Mouse (Mus musculus) intestine, postnatal 0 days (tissue): ENCODE data around the gene Vrk3. TPM values are rescaled to one million over a fixed set of nuclear protein-coding genes. Genes with fewer than 3 reads are reported as not detected.
"Not testable (repeated sequence)": the region's sequence is repeated elsewhere in the genome, so short reads cannot be mapped to it uniquely, and the experiment has no call there.

ENCODE experiments used
- ATAC-seq: fragments of 200-750 bp; cut with Nextera tagmentation; 2 replicates; pipeline ENCODE4 v1.8.0; 2017; ENCODE audit warnings: mild to moderate bottlenecking, moderate TSS enrichment, moderate library complexity
- H3K27ac ChIP-seq: fragments of 300-500 bp; sonication (generic); 2 replicates; pipeline ENCODE4 v1.5.1; 2014; ENCODE audit warnings: mild to moderate bottlenecking, low read depth, low read length, moderate library complexity
- H3K27me3 ChIP-seq: fragments of 300-500 bp; sonication (generic); replicated peaks from 2 replicates; pipeline ENCODE4 v1.6.1; 2014; ENCODE audit warnings: low read length, mixed read lengths; ENCODE audit not compliant: control insufficient read depth, insufficient read depth
- H3K36me3 ChIP-seq: fragments of 300-500 bp; sonication (generic); 2 replicates; pipeline ENCODE4 v1.6.1; 2014; ENCODE audit warnings: mild to moderate bottlenecking, moderate library complexity; ENCODE audit not compliant: control insufficient read depth, insufficient read depth
- H3K4me1 ChIP-seq: fragments of 300-500 bp; sonication (generic); replicated peaks from 2 replicates; pipeline ENCODE4 v1.6.1; 2014; ENCODE audit warnings: antibody characterized with exemption, low read length, mixed read lengths; ENCODE audit not compliant: control insufficient read depth, insufficient read depth
- H3K4me2 ChIP-seq: fragments of 300-500 bp; sonication (generic); replicated peaks from 2 replicates; pipeline ENCODE4 v1.6.1; 2014; ENCODE audit warnings: low read depth, mild to moderate bottlenecking, moderate library complexity
- H3K4me3 ChIP-seq: fragments of 300-500 bp; sonication (generic); 2 replicates; pipeline ENCODE4 v1.5.1; 2014; ENCODE audit warnings: low read depth, low read length
- H3K9ac ChIP-seq: fragments of 300-500 bp; sonication (generic); 2 replicates; pipeline ENCODE4 v1.6.1; 2014; ENCODE audit warnings: mild to moderate bottlenecking, low read depth, low read length
- H3K9me3 ChIP-seq: fragments of 300-500 bp; sonication (generic); 2 replicates; pipeline ENCODE4 v1.6.1; 2016; ENCODE audit warnings: mixed run types; ENCODE audit not compliant: control insufficient read depth
- CTCF ChIP-seq: sonication (generic); IDR thresholded peaks from 2 replicates; pipeline ENCODE4 v1.5.1; 2016; ENCODE audit warnings: low read depth, mild to moderate bottlenecking, control low read depth, antibody characterized with exemption, moderate library complexity
- WGBS: fragments of 180-500 bp; shearing (Covaris S2); extraction: QIAGEN DNeasy Blood & Tissue Kit; methylation state at CpG from one replicate; pipeline ENCODE4 v1.1.7; 2014; 5-methylcytosine and 5-hydroxymethylcytosine counted together
- polyA plus RNA-seq: library from polyadenylated mRNA; unstranded; fragments of >200 nt; fragmentation: Nextera tagmentation; extraction: Ambion mirVana; gene quantifications from 2 replicates; pipeline ENCODE4 v1.2.1, GENCODE M21; 2015

Vrk3 gene
- polyA plus RNA-seq, 1 experiment from 2014 or later, result 35.1 TPM

DNA sequence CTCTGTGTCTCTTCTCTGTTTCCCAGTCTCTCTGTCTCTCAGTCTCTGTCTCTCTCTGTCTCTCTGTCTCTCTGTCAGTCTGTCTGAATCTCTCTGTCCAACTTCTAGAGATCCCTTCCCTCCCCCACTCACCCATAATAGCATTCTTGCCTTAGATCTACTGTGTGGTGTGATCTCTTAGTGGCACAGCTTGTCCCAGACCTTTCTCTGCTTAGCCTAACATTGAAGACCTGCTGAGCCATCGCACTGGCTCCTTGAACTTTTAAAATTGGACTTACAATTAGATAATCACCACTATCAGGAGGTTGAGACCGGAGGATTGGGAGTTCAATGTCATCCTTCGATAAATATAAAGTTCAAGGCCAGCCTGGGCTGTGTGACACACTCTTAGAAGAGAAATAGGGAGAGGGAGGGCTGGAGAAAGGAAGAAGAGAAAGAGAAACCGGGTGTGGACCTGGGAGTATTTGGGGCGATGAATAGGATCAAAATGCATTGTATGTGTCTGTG is 41.0 kb upstream of the Vrk3 start:
- no peaks in the 10 kb centered on the region for H3K4me1 ChIP-seq

DNA sequence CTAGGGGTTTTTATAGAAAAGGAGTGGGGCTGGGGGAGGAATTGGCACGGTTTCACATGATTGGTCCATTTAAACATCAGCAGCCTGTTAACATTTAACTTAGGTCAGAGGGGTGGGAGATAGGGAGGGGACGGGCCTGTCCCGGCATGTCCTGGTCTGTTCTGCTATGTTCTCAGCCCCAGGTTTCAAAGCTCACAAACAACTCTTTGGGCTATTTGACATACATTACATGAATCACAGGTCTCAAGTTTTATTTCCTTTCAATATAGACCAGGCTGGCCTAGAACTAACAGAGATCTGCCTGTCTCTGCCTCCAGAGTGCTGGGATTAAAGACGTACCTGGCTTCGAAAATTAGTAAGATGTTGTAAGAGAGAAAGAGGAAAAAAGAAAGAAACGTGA is 40.1 kb upstream of the Vrk3 start:
- 87% methylated on average over 6 of the region's 6 CpGs for WGBS
- H3K9me3 ChIP-seq, ATAC-seq, H3K27me3 ChIP-seq, H3K4me1 ChIP-seq, H3K4me3 ChIP-seq, H3K27ac ChIP-seq, H3K9ac ChIP-seq, H3K36me3 ChIP-seq, H3K4me2 ChIP-seq: not testable (repeated sequence)

More for the DNA sequence above, 41.0 kb upstream of the Vrk3 start:
- Histone ChIP-seq H3K9ac (no peak overlapping the region), H3K27me3 (no peaks in the 10 kb centered on the region), H3K4me2 (no peak overlapping the region), H3K4me3 (no peak overlapping the region), H3K36me3 (no peaks in the 10 kb centered on the region), H3K27ac (no peak overlapping the region), H3K9me3 (no peaks in the 10 kb centered on the region)
- WGBS, result 81% methylated on average over 5 of the region's 5 CpGs
- no peak for TF ChIP-seq CTCF
- ATAC-seq, result no peak

DNA sequence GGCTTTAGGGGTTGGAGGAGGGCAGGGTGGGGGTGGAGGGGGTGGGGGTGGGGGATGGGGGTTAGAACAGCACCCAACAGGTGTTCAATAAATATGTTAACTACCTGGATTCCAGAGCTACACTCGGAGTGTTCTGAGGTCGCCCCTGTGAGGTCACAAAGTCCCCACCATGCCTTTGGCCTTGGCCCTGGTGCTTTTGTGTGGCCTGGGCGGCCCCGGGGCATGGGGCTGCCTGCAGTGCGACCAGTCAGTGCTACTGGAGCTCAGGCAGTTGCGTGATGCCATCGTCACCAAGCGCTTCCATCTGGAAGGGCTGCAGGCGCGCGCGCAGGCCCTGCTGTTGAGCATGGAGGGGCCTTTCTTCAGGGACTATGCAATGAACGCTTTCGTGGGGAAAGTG is 39.6 kb upstream of the Vrk3 start, which contains the start of gene Izumo2:
Izumo2 (plus strand) TSS at position 169 of the 400 bp plus-strand sequence.
- no peaks in the 10 kb centered on the region for H3K9me3 ChIP-seq
- no peaks in the 10 kb centered on the region for H3K27me3 ChIP-seq
- ATAC-seq, result no peak
- 64% methylated on average over 14 of the region's 14 CpGs for WGBS
- no peak within 1 kb of the TSS for H3K4me3 ChIP-seq
- H3K4me2 ChIP-seq, result no peak within 1 kb of the TSS
- H3K27ac ChIP-seq, result no peak within 1 kb of the TSS
- no peak within 1 kb of the TSS for H3K9ac ChIP-seq
- H3K36me3 ChIP-seq, result no peaks in the 10 kb centered on the region
- no peaks in the 10 kb centered on the region for H3K4me1 ChIP-seq
- TF ChIP-seq CTCF, result no peak

DNA sequence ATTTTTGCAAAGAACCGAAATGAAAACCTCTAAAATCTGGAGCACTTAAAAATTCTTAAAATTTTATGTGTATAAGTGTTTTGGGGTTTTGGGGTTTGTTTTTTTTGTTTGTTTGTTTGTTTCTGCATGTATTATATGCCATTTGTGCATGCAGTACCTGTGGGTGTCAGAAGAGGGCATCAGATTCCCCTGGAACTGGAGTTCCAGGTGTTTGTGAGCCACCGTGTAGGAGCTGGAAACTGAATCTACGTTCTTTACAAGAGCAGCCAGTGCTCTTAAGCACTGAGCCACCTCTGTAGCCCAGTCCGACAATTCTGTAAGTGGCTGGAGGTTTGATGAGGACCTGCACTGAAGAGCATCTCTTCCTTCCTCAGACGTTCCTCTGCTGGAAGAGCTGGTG is 38.3 kb upstream of the Vrk3 start:
- peak; percentile 9; the same call in 1 of the 2 replicates for TF ChIP-seq CTCF
- Histone ChIP-seq H3K4me3 (no peak overlapping the region), H3K27me3 (no peaks in the 10 kb centered on the region), H3K4me2 (no peak overlapping the region), H3K9ac (no peak overlapping the region), H3K9me3 (no peaks in the 10 kb centered on the region), H3K27ac (no peak overlapping the region), H3K36me3 (no peaks in the 10 kb centered on the region), H3K4me1 (no peaks in the 10 kb centered on the region)
- 86% methylated on average over 5 of the region's 5 CpGs for WGBS
- ATAC-seq, result no peak

DNA sequence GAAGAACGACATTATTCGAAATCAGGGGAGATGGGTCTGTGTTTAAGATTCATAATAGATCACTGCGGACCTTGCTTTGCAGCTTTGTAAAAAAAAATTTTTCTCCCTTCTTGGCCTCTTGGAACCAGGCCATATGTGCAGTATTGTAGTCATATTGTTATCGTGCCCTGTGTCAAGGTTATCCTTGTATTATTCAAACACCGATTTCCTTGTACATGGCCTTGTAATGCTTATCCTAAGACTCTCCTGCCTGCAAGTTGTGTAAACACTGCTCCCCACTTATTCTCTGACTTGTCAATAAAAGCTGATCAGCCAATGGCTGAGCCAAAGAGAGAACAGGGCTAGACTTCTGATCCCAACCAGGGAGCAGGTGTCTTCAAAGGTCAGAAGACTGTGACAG is 26.2 kb upstream of the Vrk3 start:
- Histone ChIP-seq H3K36me3 (no peaks in the 10 kb centered on the region), H3K4me1 (no peaks in the 10 kb centered on the region; the same call in 1 of the 2 replicates), H3K9ac (no peak overlapping the region), H3K27ac (0 out of 2 replicates have a peak overlapping the region, but pooled peaks have one; percentile 0), H3K4me3 (no peak overlapping the region), H3K9me3 (no peaks in the 10 kb centered on the region), H3K4me2 (no peak overlapping the region), H3K27me3 (no peaks in the 10 kb centered on the region)
- TF ChIP-seq CTCF, result no peak
- ATAC-seq, result peak; percentile 88
- WGBS, result 35% methylated on average over 5 of the region's 5 CpGs

DNA sequence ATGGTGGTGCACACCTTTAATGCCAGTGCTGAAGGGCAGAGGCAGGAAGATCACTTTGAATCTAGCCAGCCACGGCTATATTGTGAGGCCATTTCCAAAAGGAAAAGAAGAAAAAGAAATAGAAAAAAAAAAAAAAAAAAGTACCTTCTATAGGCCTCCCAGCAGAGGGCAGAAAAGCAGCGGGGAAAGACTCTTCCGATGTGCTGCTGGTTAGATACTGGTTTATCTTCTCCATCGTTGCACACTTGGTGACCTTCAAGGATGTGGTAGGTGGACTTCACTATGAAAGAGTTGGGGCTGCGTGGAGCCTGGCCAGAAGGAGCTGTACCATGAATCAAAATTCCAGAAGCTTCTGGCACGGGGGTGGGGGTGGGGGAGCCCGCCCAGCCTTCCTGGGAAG is 23.9 kb upstream of the Vrk3 start:
- Histone ChIP-seq H3K4me2 (no peak overlapping the region), H3K9me3 (no peaks in the 10 kb centered on the region), H3K27me3 (no peaks in the 10 kb centered on the region), H3K27ac (no peak overlapping the region), H3K4me1 (no peaks in the 10 kb centered on the region; the same call in 1 of the 2 replicates), H3K4me3 (no peak overlapping the region), H3K36me3 (no peaks in the 10 kb centered on the region), H3K9ac (no peak overlapping the region)
- TF ChIP-seq CTCF, result peak; percentile 68
- no peak for ATAC-seq
- WGBS, result 24% methylated on average over 7 of the region's 7 CpGs

DNA sequence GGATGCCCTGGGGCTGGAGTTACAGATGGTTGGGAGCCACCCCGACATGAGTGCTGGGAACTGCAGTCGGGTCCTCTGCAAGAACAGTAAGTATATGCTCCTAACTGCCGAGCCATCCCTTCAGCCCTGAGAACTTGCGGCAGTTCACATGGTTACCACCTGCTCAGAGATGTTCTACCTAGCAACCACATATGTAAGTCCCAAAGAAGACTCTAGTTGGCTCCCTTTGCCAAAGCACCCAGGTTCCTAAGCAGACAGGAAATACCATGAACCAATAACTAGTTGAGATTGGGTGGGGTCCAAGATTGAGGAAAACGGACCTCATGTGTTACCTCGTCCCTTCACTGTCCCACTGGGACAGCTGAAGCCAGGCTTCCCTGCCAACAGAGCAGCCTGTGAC is 21.9 kb upstream of the Vrk3 start:
- WGBS, result 65% methylated on average over 6 of the region's 6 CpGs

More for the DNA sequence above, 21.9 kb upstream of the Vrk3 start:
- Histone ChIP-seq H3K9me3 (no peaks in the 10 kb centered on the region), H3K27me3 (no peaks in the 10 kb centered on the region), H3K27ac (no peak overlapping the region), H3K36me3 (no peaks in the 10 kb centered on the region), H3K4me3 (no peak overlapping the region), H3K9ac (no peak overlapping the region), H3K4me2 (no peak overlapping the region), H3K4me1 (no peaks in the 10 kb centered on the region; the same call in 1 of the 2 replicates)
- no peak for TF ChIP-seq CTCF
- no peak for ATAC-seq
